Mouse (Mus musculus): ENCODE measurements around the gene Atf6b.

The Atf6b gene

DNA sequence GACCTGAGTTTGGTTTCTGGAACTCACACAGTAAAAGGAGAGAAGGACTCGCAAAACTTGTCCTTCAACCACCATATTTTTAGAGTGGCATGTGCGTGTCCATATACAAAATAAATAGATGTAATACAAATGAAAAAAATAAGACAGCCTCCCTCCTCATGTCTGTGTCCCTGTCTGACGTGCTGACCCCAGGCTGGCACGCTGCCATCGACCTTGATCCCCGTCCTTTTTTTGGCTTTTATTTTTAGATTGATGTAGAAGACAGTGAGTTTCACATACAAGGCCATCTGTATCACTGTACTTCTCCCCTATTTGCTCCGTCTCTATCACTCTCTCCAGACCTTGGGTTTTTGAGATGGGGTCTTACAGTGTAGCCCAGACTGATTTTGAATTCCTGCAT is 17.5 kb downstream of the Atf6b start:
- DNase-seq (ENCODE audit: low read depth in 1 of 2, low spot score in 2 of 2), result no peak

GRCm38 (mm10) chr17:34670235-34670634 is 23.3 kb downstream of the Atf6b start, which contains the start of gene Tnxb:
Gene Tnxb, plus strand, starts transcription at chr17:34670535.
- DNase-seq (ENCODE audit: low read depth in 1 of 2, low spot score in 2 of 2), result no peak

GRCm38 (mm10) chr17:34671151-34672066 is 24.5 kb downstream of the Atf6b start:
- no peak for DNase-seq (ENCODE audit: low read depth in 1 of 2, low spot score in 2 of 2)

DNA sequence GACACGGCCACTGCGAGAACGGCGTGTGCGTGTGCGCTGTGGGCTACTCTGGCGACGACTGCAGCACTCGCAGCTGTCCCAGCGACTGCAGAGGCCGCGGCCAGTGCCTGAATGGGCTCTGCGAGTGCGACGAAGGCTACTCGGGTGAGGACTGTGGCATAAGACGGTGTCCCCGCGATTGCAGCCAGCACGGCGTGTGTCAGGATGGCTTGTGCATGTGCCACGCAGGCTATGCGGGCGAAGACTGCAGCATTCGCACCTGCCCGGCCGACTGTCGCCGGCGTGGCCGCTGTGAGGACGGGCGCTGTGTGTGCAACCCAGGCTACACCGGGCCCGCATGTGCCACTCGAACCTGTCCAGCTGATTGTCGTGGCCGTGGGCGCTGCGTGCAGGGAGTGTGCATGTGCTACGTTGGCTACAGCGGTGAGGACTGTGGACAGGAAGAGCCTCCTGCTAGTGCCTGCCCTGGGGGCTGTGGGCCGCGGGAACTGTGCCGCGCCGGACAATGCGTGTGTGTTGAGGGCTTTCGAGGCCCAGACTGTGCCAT is 25.4 kb downstream of the Atf6b start:
- no peak for DNase-seq (ENCODE audit: low read depth in 1 of 2, low spot score in 2 of 2)

- no peak for DNase-seq (ENCODE audit: low read depth in 1 of 2, low spot score in 2 of 2)
These were observed 26.2 kb downstream of the Atf6b start for GRCm38 (mm10) chr17:34673139-34673538.

DNA sequence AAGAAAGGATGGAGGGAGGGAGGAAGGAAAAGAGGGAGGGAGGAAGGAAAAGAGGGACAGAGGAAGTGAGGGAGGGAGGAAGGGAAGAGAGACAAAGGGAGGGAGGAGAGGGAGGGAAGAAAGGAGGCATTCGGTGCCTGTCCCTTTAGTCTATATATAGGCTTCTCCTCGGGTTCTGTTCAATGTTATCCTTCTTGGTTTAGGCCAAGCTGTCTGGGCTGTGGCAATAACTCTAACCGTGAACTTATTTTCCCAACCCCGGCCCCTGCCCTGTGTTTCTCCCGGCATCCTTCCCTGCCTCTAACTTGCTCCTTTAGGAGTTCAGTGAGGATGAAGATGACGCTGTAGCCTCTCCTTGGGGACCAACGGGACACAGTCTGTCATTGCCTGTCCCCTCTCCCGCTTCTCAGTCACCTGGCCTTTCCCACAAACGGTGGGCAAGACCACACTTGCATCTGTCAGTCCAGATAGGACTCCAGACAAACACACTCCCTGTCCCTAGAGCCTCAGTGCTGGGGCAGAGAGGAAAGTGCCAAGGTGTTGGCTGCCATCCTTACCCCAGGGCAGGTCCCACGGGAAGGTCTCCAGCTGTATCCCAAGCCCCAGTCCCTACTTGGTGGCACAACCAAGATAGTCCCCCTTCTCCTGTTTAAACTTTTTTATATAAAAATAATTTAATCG is 27.7 kb downstream of the Atf6b start:
- no peak for DNase-seq (ENCODE audit: low read depth in 1 of 2, low spot score in 2 of 2)

DNA sequence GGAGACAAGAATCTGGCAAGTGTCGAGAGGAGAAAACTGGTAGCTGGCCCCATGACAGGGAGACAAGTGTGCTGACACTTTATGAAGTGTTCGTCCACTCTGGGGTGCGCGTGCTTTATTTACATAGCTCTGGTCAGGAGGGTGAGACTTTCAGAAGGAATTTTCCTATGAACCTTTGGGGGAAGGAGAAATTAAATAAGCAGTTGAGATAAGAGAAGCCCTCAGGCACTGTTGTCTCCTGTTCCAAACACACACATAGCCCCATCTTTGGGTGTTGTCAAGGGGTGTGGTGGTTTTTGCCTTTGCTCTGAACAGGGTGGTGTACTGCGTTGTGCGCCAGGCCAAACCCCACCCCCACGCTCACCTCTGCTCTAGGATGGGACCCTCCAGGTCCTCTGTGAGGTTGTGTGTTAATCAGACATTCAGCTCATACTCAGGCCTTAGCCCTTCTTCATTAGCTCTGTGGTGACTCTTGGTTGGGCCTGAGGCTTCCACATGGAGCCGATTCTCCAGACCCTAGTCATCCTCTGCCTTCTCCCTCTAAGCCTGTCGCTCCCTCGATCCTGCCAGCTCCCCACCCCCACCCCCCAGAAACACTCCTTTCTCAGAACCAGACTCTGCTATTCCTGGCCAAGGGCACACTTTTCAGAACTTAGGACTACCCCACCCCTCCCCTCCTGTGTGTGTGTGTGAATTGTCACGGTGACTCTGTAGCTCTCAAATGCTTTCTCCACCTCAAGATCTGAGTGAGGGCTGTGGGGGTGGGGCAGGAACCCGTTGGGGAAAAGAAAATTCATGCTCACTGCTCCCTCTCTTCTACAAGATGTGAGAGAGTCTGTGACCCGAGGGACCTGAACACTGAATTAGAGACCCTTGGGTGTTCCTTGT is 28.5 kb downstream of the Atf6b start:
- no peak for DNase-seq (ENCODE audit: low read depth in 1 of 2, low spot score in 2 of 2)

GRCm38 (mm10) chr17:34676093-34676460 is 29.1 kb downstream of the Atf6b start:
- DNase-seq (ENCODE audit: low read depth in 1 of 2, low spot score in 2 of 2), result no peak

DNA sequence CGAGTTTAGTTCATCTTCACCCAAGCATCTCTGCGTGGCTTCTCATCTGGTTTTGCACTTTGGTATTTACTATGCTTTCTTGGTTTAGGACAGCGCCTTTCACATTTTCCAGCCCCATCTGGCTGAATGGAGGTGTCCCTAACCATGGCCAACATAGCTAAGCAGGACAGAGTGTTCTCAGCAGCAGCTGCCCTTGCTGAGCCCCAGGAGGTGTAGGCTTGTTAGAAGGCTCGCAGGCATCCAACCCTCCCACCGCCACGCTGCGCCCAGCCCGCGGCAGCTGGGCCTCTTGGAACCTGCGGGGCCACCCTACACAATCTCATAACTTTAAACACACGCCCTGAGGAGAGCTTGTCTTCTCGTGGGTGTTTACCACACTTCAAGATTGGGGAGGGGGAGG is 29.7 kb downstream of the Atf6b start:
- no peak for DNase-seq (ENCODE audit: low read depth in 1 of 2, low spot score in 2 of 2)

DNA sequence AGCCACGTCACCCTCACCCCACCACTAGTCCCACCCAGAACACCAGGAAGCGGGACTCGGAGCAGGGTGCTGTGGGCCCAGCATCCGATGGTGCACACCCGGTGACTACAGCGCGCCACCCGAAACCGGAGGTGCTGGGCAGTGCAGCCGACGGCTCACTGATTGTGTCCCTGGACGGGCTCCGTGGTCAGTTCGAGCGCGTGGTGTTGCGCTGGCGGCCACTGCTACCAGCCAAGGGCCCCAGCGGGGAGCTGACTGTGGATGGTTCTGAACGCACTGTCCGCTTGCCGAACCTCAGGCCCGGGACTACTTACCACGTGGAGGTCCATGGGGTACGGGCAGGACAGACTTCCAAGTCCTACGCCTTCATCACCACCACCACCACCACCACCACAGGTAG is 33.2 kb downstream of the Atf6b start:
- no peak for DNase-seq (ENCODE audit: low read depth in 1 of 2, low spot score in 2 of 2)

- DNase-seq (ENCODE audit: low read depth in 1 of 2, low spot score in 2 of 2), result no peak
These were observed 33.7 kb downstream of the Atf6b start for GRCm38 (mm10) chr17:34680621-34681020.

GRCm38 (mm10) chr17:34681132-34681571 is 34.2 kb downstream of the Atf6b start:
- DNase-seq (ENCODE audit: low read depth in 1 of 2, low spot score in 2 of 2), result peak; percentile 39 to 52

DNA sequence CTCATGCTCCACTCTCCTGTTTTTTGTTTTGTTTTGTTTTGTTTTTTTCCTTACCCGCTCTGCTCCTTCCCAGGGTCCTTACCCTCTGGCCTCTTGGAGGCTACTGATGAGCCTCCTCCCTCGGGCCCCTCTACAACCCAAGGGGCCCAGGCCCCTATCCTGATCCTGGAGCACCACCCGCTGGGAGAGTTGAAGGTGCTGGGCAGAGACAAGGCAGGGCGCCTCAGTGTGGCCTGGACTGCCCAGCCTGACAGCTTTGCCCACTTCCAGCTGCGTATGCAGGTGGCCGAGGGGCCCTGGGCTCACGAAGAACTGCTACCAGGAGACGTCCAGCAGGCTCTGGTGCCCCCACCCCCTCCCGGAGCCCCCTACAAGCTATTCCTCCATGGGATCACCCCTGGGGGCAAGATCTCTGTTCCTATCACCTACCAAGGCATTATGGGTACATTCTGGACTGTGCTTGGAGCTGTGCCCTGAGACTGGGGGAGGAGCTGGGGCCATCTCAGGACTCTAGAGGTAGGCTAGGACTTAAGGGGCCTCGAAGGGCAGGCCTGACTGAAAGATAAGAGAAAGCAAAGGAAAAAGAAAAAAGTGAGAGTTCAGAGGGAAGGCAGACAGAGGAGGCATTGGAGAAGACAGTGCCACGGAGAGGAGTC is 35.1 kb downstream of the Atf6b start:
- DNase-seq (ENCODE audit: low read depth in 1 of 2, low spot score in 2 of 2), result no peak

- DNase-seq (ENCODE audit: low read depth in 1 of 2, low spot score in 2 of 2), result no peak
These were observed 36.2 kb downstream of the Atf6b start for GRCm38 (mm10) chr17:34683179-34683578.

- no peak for DNase-seq (ENCODE audit: low read depth in 1 of 2, low spot score in 2 of 2)
These were observed 36.8 kb downstream of the Atf6b start for GRCm38 (mm10) chr17:34683686-34684220.

DNA sequence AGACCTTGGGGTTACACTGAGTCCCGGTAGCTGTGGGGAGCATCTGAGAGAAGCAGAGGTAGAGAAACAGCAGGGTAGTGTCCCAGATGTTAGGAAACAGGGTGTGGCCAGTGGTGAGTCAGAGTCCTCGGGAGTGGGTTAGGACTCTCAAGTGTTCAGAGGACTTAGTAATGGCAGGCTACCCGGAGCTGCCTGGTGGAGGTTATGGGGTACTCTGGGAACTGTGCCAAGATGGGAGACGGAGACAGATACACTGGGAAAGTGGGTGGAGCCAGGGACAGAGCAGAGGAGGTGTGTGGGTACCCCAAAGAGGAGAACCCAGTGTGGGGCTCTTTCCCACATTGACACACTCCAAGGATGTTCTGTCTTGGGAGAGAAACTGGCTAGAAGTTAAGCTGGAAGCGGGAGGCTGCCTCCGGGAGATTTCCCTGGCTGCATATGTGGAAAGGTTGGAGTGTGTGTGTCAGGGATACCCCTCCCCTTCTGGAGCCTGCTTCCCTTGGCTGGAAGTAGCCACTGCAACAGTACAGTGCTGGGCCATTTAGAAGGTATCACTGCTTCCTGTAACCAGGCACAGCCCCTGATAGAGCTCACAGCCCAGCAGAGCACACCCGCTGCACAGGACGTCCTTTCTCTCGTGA is 37.4 kb downstream of the Atf6b start:
- peak in 1 of 2 experiments; percentile 49 for DNase-seq (ENCODE audit: low read depth in 1 of 2, low spot score in 2 of 2)

GRCm38 (mm10) chr17:34685120-34686110 is 38.5 kb downstream of the Atf6b start:
- peak; percentile 33 to 57 for DNase-seq (ENCODE audit: low read depth in 1 of 2, low spot score in 2 of 2)

- DNase-seq (ENCODE audit: low read depth in 1 of 2, low spot score in 2 of 2), result no peak
These were observed 41.9 kb downstream of the Atf6b start for GRCm38 (mm10) chr17:34688889-34689288.

All from monocyte, adult 2 months (primary cell).